Mouse (Mus musculus): ENCODE data around the gene Car10. TPM values are rescaled to one million over a fixed set of nuclear protein-coding genes. Genes with fewer than 3 reads are reported as not detected.

The Car10 gene
- polyA plus RNA-seq, 1 experiment from 2014 or later, result 0.12 TPM

GRCm38 (mm10) chr11:93337756-93338155 lies 239.9 kb downstream of the Car10 start:
- no peaks in the 10 kb centered on the region for H3K9me3 ChIP-seq (ENCODE audit: control insufficient read depth, low read length)
- no peaks in the 10 kb centered on the region for H3K27me3 ChIP-seq (ENCODE audit: control insufficient read depth, insufficient read depth, low read length)
- H3K36me3 ChIP-seq (ENCODE audit: control insufficient read depth, insufficient read depth, low read length), result no peaks in the 10 kb centered on the region
- WGBS, result 90% methylated on average over 3 of the region's 3 CpGs
- H3K27ac ChIP-seq (ENCODE audit: low read depth, low read length), result no peak overlapping the region
- no peak overlapping the region for H3K4me3 ChIP-seq (ENCODE audit: low read length)
- H3K4me2 ChIP-seq (replicated peaks; ENCODE audit: low read depth, low read length), result no peak overlapping the region
- no peak overlapping the region for H3K9ac ChIP-seq (ENCODE audit: low read depth, low read length)
- ATAC-seq (ENCODE audit: low FRiP score, low TSS enrichment), result no peak
- H3K4me1 ChIP-seq (ENCODE audit: control insufficient read depth, insufficient read depth, low read length), result no peaks in the 10 kb centered on the region

DNA sequence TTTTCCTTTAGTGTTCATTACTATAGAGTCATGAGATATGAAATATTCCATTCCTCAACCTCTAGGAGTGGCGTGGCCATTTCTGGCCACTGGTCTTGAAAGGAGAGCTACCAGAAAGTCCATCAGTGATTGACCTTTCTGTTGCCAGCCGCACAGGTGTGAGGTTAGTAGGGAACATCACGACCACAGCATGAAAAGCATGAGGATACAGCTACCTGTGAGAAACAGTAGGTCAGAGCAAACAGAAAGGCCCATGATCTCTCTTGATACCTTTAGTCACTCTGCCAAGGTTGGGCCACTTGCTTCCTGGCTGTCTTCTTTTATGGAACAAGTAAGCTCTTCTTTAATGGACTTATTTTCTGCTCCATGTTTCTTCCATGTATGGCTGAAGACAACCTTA lies 246.1 kb downstream of the Car10 start:
- no peak for ATAC-seq (ENCODE audit: low FRiP score, low TSS enrichment)
- Histone ChIP-seq H3K27ac (ENCODE audit: low read depth, low read length) (no peak overlapping the region), H3K4me2 (replicated peaks; ENCODE audit: low read depth, low read length) (no peak overlapping the region), H3K9me3 (ENCODE audit: control insufficient read depth, low read length) (no peaks in the 10 kb centered on the region), H3K9ac (ENCODE audit: low read depth, low read length) (no peak overlapping the region), H3K27me3 (ENCODE audit: control insufficient read depth, insufficient read depth, low read length) (no peaks in the 10 kb centered on the region), H3K4me1 (ENCODE audit: control insufficient read depth, insufficient read depth, low read length) (no peaks in the 10 kb centered on the region), H3K36me3 (ENCODE audit: control insufficient read depth, insufficient read depth, low read length) (no peaks in the 10 kb centered on the region), H3K4me3 (ENCODE audit: low read length) (no peak overlapping the region)
- WGBS, result 83% methylated on average over 3 of the region's 3 CpGs

- no peaks in the 10 kb centered on the region for H3K4me1 ChIP-seq (ENCODE audit: control insufficient read depth, insufficient read depth, low read length)
- no peaks in the 10 kb centered on the region for H3K27me3 ChIP-seq (ENCODE audit: control insufficient read depth, insufficient read depth, low read length)
- H3K4me2 ChIP-seq (replicated peaks; ENCODE audit: low read depth, low read length), result no peak overlapping the region
- H3K36me3 ChIP-seq (ENCODE audit: control insufficient read depth, insufficient read depth, low read length), result no peaks in the 10 kb centered on the region
- no peak for ATAC-seq (ENCODE audit: low FRiP score, low TSS enrichment)
- H3K9ac ChIP-seq (ENCODE audit: low read depth, low read length), result no peak overlapping the region
- WGBS, result 82% methylated on average over 3 of the region's 3 CpGs
- H3K27ac ChIP-seq (ENCODE audit: low read depth, low read length), result no peak overlapping the region
- no peaks in the 10 kb centered on the region for H3K9me3 ChIP-seq (ENCODE audit: control insufficient read depth, low read length)
- H3K4me3 ChIP-seq (ENCODE audit: low read length), result no peak overlapping the region
Measured at GRCm38 (mm10) chr11:93344869-93345268, 247.0 kb downstream of the Car10 start.

DNA sequence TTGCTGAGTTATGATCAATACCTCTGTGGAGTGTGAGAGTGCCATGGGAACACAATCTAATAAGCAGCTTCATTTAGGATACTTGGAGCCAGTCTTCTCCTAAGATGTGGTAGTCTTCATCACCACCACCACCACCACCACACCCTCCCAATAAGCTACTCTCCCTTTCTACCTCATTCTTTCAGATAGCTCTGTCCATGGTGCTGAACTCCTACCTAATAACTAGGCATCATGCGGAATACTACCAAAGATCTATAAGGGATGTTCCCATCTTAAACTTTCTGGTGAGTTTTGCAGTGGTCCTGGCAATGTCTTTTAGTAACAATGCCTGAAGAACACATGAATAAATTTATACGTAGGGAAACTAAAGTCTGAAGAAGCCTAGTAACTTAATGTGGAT lies 263.7 kb downstream of the Car10 start:
- Histone ChIP-seq H3K4me2 (replicated peaks; ENCODE audit: low read depth, low read length) (no peak overlapping the region), H3K36me3 (ENCODE audit: control insufficient read depth, insufficient read depth, low read length) (no peaks in the 10 kb centered on the region), H3K27ac (ENCODE audit: low read depth, low read length) (no peak overlapping the region), H3K9me3 (ENCODE audit: control insufficient read depth, low read length) (no peaks in the 10 kb centered on the region), H3K4me3 (ENCODE audit: low read length) (no peak overlapping the region), H3K4me1 (ENCODE audit: control insufficient read depth, insufficient read depth, low read length) (no peaks in the 10 kb centered on the region), H3K27me3 (ENCODE audit: control insufficient read depth, insufficient read depth, low read length) (no peaks in the 10 kb centered on the region), H3K9ac (ENCODE audit: low read depth, low read length) (no peak overlapping the region)
- no peak for ATAC-seq (ENCODE audit: low FRiP score, low TSS enrichment)
- WGBS, result 69% methylated on average over 2 of the region's 2 CpGs

- Histone ChIP-seq H3K27ac (ENCODE audit: low read depth, low read length) (no peak overlapping the region), H3K4me3 (ENCODE audit: low read length) (no peak overlapping the region), H3K9ac (ENCODE audit: low read depth, low read length) (no peak overlapping the region), H3K4me2 (replicated peaks; ENCODE audit: low read depth, low read length) (no peak overlapping the region), H3K36me3 (ENCODE audit: control insufficient read depth, insufficient read depth, low read length) (no peaks in the 10 kb centered on the region), H3K27me3 (ENCODE audit: control insufficient read depth, insufficient read depth, low read length) (no peaks in the 10 kb centered on the region), H3K4me1 (ENCODE audit: control insufficient read depth, insufficient read depth, low read length) (no peaks in the 10 kb centered on the region), H3K9me3 (ENCODE audit: control insufficient read depth, low read length) (no peaks in the 10 kb centered on the region)
- no peak for ATAC-seq (ENCODE audit: low FRiP score, low TSS enrichment)
Measured at GRCm38 (mm10) chr11:93364171-93364570, 266.3 kb downstream of the Car10 start.

DNA sequence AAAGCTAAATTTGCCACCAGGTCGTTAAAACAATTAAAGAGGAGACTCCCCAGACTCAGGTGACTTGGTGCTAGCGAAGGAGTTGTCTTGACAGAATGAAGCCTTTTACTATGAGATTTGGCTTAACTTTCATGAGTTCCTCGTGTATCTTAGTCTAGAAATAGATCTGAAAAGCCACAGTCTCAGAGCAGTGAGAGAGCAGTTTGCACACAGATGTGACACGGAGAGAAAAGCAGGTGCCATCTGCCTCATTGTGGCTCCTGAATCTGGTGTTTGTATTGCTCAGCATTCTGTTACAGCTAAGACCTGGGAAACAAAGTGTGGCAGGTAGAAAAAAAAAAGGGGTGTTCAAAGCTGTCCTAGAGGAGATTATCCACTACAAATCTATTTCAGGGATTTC lies 269.4 kb downstream of the Car10 start:
- Histone ChIP-seq H3K9ac (ENCODE audit: low read depth, low read length) (no peak overlapping the region), H3K4me1 (ENCODE audit: control insufficient read depth, insufficient read depth, low read length) (no peaks in the 10 kb centered on the region), H3K9me3 (ENCODE audit: control insufficient read depth, low read length) (no peaks in the 10 kb centered on the region), H3K27ac (ENCODE audit: low read depth, low read length) (no peak overlapping the region), H3K4me3 (ENCODE audit: low read length) (no peak overlapping the region), H3K36me3 (ENCODE audit: control insufficient read depth, insufficient read depth, low read length) (no peaks in the 10 kb centered on the region), H3K27me3 (ENCODE audit: control insufficient read depth, insufficient read depth, low read length) (no peaks in the 10 kb centered on the region), H3K4me2 (replicated peaks; ENCODE audit: low read depth, low read length) (no peak overlapping the region)
- 39% methylated on average over 4 of the region's 4 CpGs for WGBS
- no peak for ATAC-seq (ENCODE audit: low FRiP score, low TSS enrichment)

DNA sequence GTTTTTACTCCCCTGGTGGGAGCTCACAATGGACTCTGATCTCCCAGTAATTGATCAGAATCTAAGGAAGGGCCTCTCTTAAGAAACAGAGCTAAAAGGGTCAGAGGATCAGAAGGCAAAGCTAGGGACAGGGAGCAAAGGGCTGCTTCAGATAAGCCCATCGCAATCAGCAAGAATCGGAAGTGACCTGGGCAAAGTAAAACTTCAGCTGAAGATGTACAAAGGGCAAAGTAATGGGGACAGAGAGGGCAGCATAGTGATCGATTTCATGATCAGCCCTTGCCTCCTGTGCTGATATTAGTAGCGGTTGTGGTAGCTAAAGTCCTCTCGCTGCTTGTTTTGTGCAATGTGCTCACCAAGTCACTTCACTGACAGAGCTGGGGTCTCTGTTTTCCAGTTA lies 269.9 kb downstream of the Car10 start:
- no peak for ATAC-seq (ENCODE audit: low FRiP score, low TSS enrichment)
- no peak overlapping the region for H3K4me3 ChIP-seq (ENCODE audit: low read length)
- no peaks in the 10 kb centered on the region for H3K9me3 ChIP-seq (ENCODE audit: control insufficient read depth, low read length)
- H3K27me3 ChIP-seq (ENCODE audit: control insufficient read depth, insufficient read depth, low read length), result no peaks in the 10 kb centered on the region
- H3K36me3 ChIP-seq (ENCODE audit: control insufficient read depth, insufficient read depth, low read length), result no peaks in the 10 kb centered on the region
- WGBS, result 93% methylated on average over 5 of the region's 5 CpGs
- H3K4me1 ChIP-seq (ENCODE audit: control insufficient read depth, insufficient read depth, low read length), result no peaks in the 10 kb centered on the region
- no peak overlapping the region for H3K4me2 ChIP-seq (replicated peaks; ENCODE audit: low read depth, low read length)
- H3K9ac ChIP-seq (ENCODE audit: low read depth, low read length), result no peak overlapping the region
- H3K27ac ChIP-seq (ENCODE audit: low read depth, low read length), result no peak overlapping the region

DNA sequence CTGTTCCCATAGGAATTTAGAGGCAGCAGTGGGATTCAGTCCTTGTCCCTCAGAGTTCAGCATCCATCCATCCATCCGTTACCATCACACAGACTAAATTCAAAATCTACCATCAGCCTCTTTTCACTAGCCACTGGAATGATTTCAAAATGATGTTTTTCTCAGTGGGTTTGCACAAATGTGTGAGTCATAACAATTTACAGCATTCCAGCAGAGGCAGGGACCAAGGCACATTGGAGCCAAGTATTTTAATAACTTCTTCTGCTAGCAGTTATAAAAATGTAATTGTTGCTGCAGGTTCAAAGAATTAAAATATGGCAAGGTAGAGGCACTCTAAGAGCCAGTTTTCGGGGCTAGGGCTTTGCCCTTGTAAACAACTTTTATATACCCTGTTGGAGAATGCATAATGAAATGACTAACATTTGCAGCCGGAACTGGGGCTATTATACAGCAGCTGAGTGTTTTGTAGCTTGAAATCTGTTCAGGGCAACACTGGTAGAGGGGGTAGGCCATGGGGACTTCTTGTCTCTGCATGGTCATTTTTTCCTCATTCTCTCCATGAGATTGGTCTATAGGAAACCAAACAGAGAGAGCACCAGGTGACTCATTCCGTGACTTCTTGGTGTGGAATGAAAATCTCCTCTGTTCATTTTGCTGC lies 276.0 kb downstream of the Car10 start:
- no peaks in the 10 kb centered on the region for H3K27me3 ChIP-seq (ENCODE audit: control insufficient read depth, insufficient read depth, low read length)
- H3K9me3 ChIP-seq (ENCODE audit: control insufficient read depth, low read length), result no peaks in the 10 kb centered on the region
- no peak overlapping the region for H3K27ac ChIP-seq (ENCODE audit: low read depth, low read length)
- H3K4me2 ChIP-seq (replicated peaks; ENCODE audit: low read depth, low read length), result no peak overlapping the region
- H3K4me3 ChIP-seq (ENCODE audit: low read length), result no peak overlapping the region
- H3K9ac ChIP-seq (ENCODE audit: low read depth, low read length), result no peak overlapping the region
- ATAC-seq (ENCODE audit: low FRiP score, low TSS enrichment), result no peak
- H3K36me3 ChIP-seq (ENCODE audit: control insufficient read depth, insufficient read depth, low read length), result no peaks in the 10 kb centered on the region
- WGBS, result 80% methylated on average over 4 of the region's 4 CpGs
- no peaks in the 10 kb centered on the region for H3K4me1 ChIP-seq (ENCODE audit: control insufficient read depth, insufficient read depth, low read length)

DNA sequence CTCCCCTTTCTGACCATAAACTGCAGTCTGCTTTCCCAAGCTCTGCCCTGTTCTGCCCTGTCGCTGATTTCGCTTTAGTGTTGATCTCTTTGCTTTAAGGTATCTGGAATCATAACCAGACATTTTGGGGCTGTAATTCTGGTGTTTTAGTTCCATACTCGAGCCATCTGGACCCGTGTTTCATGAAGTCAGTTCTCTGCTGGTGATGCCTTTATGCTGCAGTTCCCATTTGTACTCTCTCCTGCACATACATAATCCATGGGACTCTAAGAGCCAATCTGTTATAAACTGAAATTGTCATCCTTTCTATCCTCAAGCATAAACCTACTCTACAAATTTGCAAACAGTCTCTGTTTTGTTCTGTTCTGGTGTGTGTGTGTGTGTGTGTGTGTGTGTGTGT lies 293.3 kb downstream of the Car10 start:
- ATAC-seq (ENCODE audit: low FRiP score, low TSS enrichment), result no peak
- Histone ChIP-seq H3K9ac (ENCODE audit: low read depth, low read length) (no peak overlapping the region), H3K4me3 (ENCODE audit: low read length) (no peak overlapping the region), H3K36me3 (ENCODE audit: control insufficient read depth, insufficient read depth, low read length) (no peaks in the 10 kb centered on the region), H3K9me3 (ENCODE audit: control insufficient read depth, low read length) (no peaks in the 10 kb centered on the region), H3K4me2 (replicated peaks; ENCODE audit: low read depth, low read length) (no peak overlapping the region), H3K27ac (ENCODE audit: low read depth, low read length) (no peak overlapping the region), H3K4me1 (ENCODE audit: control insufficient read depth, insufficient read depth, low read length) (no peaks in the 10 kb centered on the region), H3K27me3 (ENCODE audit: control insufficient read depth, insufficient read depth, low read length) (no peaks in the 10 kb centered on the region)
- 84% methylated on average over 4 of the region's 4 CpGs for WGBS
